Mouse (Mus musculus): ENCODE data around the gene Plk3. TPM values are rescaled to one million over a fixed set of nuclear protein-coding genes. Genes with fewer than 3 reads are reported as not detected.

The Plk3 gene
- polyA plus RNA-seq, 1 experiment from 2014 or later = 5.6 TPM

GRCm38 (mm10) chr4:117117931-117118330 is 15.8 kb downstream of the Plk3 start:
- H3K36me3 ChIP-seq (ENCODE audit: control insufficient read depth, insufficient read depth, low read length) = no peaks in the 10 kb centered on the region
- WGBS = 86% methylated on average over 7 of the region's 7 CpGs
- no peaks in the 10 kb centered on the region for H3K9me3 ChIP-seq (ENCODE audit: control insufficient read depth, low read length)
- H3K27me3 ChIP-seq (replicated peaks; ENCODE audit: control insufficient read depth, insufficient read depth, low read length) = no peaks in the 10 kb centered on the region
- ATAC-seq (ENCODE audit: low read depth) (no peak), DNase-seq (ENCODE audit: low spot score) (no peak)
- no peak overlapping the region for H3K9ac ChIP-seq (ENCODE audit: low read depth, low read length)
- peaks cover 5% of the 10 kb centered on the region for H3K4me1 ChIP-seq (ENCODE audit: control insufficient read depth, insufficient read depth, low read length)
- no peak overlapping the region for H3K4me3 ChIP-seq (ENCODE audit: low read depth, low read length)
- H3K4me2 ChIP-seq (ENCODE audit: low read depth, low read length) = no peak overlapping the region
- H3K27ac ChIP-seq (replicated peaks; ENCODE audit: low read depth, low read length) = no peak overlapping the region

- H3K4me1 ChIP-seq (ENCODE audit: control insufficient read depth, insufficient read depth, low read length) = peaks cover 5% of the 10 kb centered on the region
- DNase-seq (ENCODE audit: low spot score) (no peak), ATAC-seq (ENCODE audit: low read depth) (no peak)
- no peaks in the 10 kb centered on the region for H3K9me3 ChIP-seq (ENCODE audit: control insufficient read depth, low read length)
- H3K36me3 ChIP-seq (ENCODE audit: control insufficient read depth, insufficient read depth, low read length) = peaks cover 12% of the 10 kb centered on the region
- WGBS = 72% methylated on average over 5 of the region's 5 CpGs
- H3K4me2 ChIP-seq (ENCODE audit: low read depth, low read length) = no peak overlapping the region
- H3K27ac ChIP-seq (replicated peaks; ENCODE audit: low read depth, low read length) = no peak overlapping the region
- no peak overlapping the region for H3K4me3 ChIP-seq (ENCODE audit: low read depth, low read length)
- no peak overlapping the region for H3K9ac ChIP-seq (ENCODE audit: low read depth, low read length)
- no peaks in the 10 kb centered on the region for H3K27me3 ChIP-seq (replicated peaks; ENCODE audit: control insufficient read depth, insufficient read depth, low read length)
These were observed 18.2 kb downstream of the Plk3 start for GRCm38 (mm10) chr4:117115592-117115991.

GRCm38 (mm10) chr4:117113237-117113636 is 20.5 kb downstream of the Plk3 start:
- H3K4me3 ChIP-seq (ENCODE audit: low read depth, low read length) = no peak overlapping the region
- H3K9me3 ChIP-seq (ENCODE audit: control insufficient read depth, low read length) = no peaks in the 10 kb centered on the region
- no peak for DNase-seq (ENCODE audit: low spot score)
- WGBS = 93% methylated on average over 1 of the region's 1 CpGs
- H3K4me2 ChIP-seq (ENCODE audit: low read depth, low read length) = no peak overlapping the region
- H3K27me3 ChIP-seq (replicated peaks; ENCODE audit: control insufficient read depth, insufficient read depth, low read length) = no peaks in the 10 kb centered on the region
- H3K9ac ChIP-seq (ENCODE audit: low read depth, low read length) = no peak overlapping the region
- H3K27ac ChIP-seq (replicated peaks; ENCODE audit: low read depth, low read length) = no peak overlapping the region
- H3K4me1 ChIP-seq (ENCODE audit: control insufficient read depth, insufficient read depth, low read length) = no peaks in the 10 kb centered on the region
- no peak for ATAC-seq (ENCODE audit: low read depth)
- peaks cover 33% of the 10 kb centered on the region for H3K36me3 ChIP-seq (ENCODE audit: control insufficient read depth, insufficient read depth, low read length)

- DNase-seq (ENCODE audit: low spot score) (no peak), ATAC-seq (ENCODE audit: low read depth) (no peak)
- Histone ChIP-seq H3K4me1 (ENCODE audit: control insufficient read depth, insufficient read depth, low read length) (no peaks in the 10 kb centered on the region), H3K9ac (ENCODE audit: low read depth, low read length) (no peak overlapping the region), H3K9me3 (ENCODE audit: control insufficient read depth, low read length) (no peaks in the 10 kb centered on the region), H3K4me2 (ENCODE audit: low read depth, low read length) (no peak overlapping the region), H3K27me3 (replicated peaks; ENCODE audit: control insufficient read depth, insufficient read depth, low read length) (no peaks in the 10 kb centered on the region), H3K27ac (replicated peaks; ENCODE audit: low read depth, low read length) (no peak overlapping the region), H3K4me3 (ENCODE audit: low read depth, low read length) (no peak overlapping the region), H3K36me3 (ENCODE audit: control insufficient read depth, insufficient read depth, low read length) (peaks cover 42% of the 10 kb centered on the region)
- 93% methylated on average over 11 of the region's 11 CpGs for WGBS
These were observed 22.8 kb downstream of the Plk3 start for GRCm38 (mm10) chr4:117110985-117111384.

GRCm38 (mm10) chr4:117110249-117110648 is 23.5 kb downstream of the Plk3 start:
- H3K9me3 ChIP-seq (ENCODE audit: control insufficient read depth, low read length) = no peaks in the 10 kb centered on the region
- no peak overlapping the region for H3K27ac ChIP-seq (replicated peaks; ENCODE audit: low read depth, low read length)
- DNase-seq (ENCODE audit: low spot score) (no peak), ATAC-seq (ENCODE audit: low read depth) (no peak)
- H3K4me2 ChIP-seq (ENCODE audit: low read depth, low read length) = no peak overlapping the region
- peaks cover 42% of the 10 kb centered on the region for H3K36me3 ChIP-seq (ENCODE audit: control insufficient read depth, insufficient read depth, low read length)
- H3K9ac ChIP-seq (ENCODE audit: low read depth, low read length) = no peak overlapping the region
- WGBS = 92% methylated on average over 13 of the region's 13 CpGs
- no peak overlapping the region for H3K4me3 ChIP-seq (ENCODE audit: low read depth, low read length)
- H3K4me1 ChIP-seq (ENCODE audit: control insufficient read depth, insufficient read depth, low read length) = peaks cover 3% of the 10 kb centered on the region; the same call in 1 of the 2 replicates
- H3K27me3 ChIP-seq (replicated peaks; ENCODE audit: control insufficient read depth, insufficient read depth, low read length) = no peaks in the 10 kb centered on the region

- 97% methylated on average over 25 of the region's 25 CpGs for WGBS
- no peak overlapping the region for H3K9ac ChIP-seq (ENCODE audit: low read depth, low read length)
- H3K4me1 ChIP-seq (ENCODE audit: control insufficient read depth, insufficient read depth, low read length) = peaks cover 7% of the 10 kb centered on the region; the same call in 1 of the 2 replicates
- no peaks in the 10 kb centered on the region for H3K27me3 ChIP-seq (replicated peaks; ENCODE audit: control insufficient read depth, insufficient read depth, low read length)
- H3K4me3 ChIP-seq (ENCODE audit: low read depth, low read length) = no peak overlapping the region
- H3K27ac ChIP-seq (replicated peaks; ENCODE audit: low read depth, low read length) = no peak overlapping the region
- H3K9me3 ChIP-seq (ENCODE audit: control insufficient read depth, low read length) = no peaks in the 10 kb centered on the region
- ATAC-seq (ENCODE audit: low read depth) (no peak), DNase-seq (ENCODE audit: low spot score) (no peak)
- H3K36me3 ChIP-seq (ENCODE audit: control insufficient read depth, insufficient read depth, low read length) = peaks cover 42% of the 10 kb centered on the region
- H3K4me2 ChIP-seq (ENCODE audit: low read depth, low read length) = no peak overlapping the region
These were observed 24.4 kb downstream of the Plk3 start for GRCm38 (mm10) chr4:117109330-117109729.

- Histone ChIP-seq H3K4me1 (ENCODE audit: control insufficient read depth, insufficient read depth, low read length) (peaks cover 7% of the 10 kb centered on the region; the same call in 1 of the 2 replicates), H3K4me2 (ENCODE audit: low read depth, low read length) (no peak overlapping the region), H3K9me3 (ENCODE audit: control insufficient read depth, low read length) (no peaks in the 10 kb centered on the region), H3K27ac (replicated peaks; ENCODE audit: low read depth, low read length) (no peak overlapping the region), H3K36me3 (ENCODE audit: control insufficient read depth, insufficient read depth, low read length) (peaks cover 42% of the 10 kb centered on the region), H3K27me3 (replicated peaks; ENCODE audit: control insufficient read depth, insufficient read depth, low read length) (no peaks in the 10 kb centered on the region), H3K4me3 (ENCODE audit: low read depth, low read length) (no peak overlapping the region), H3K9ac (ENCODE audit: low read depth, low read length) (no peak overlapping the region)
- ATAC-seq (ENCODE audit: low read depth) (no peak), DNase-seq (ENCODE audit: low spot score) (no peak)
- WGBS = 91% methylated on average over 6 of the region's 6 CpGs
These were observed 25.3 kb downstream of the Plk3 start for GRCm38 (mm10) chr4:117108524-117108849.

- no peak for ATAC-seq (ENCODE audit: low read depth)
- H3K4me3 ChIP-seq (ENCODE audit: low read depth, low read length) = no peak overlapping the region
- H3K9me3 ChIP-seq (ENCODE audit: control insufficient read depth, low read length) = no peaks in the 10 kb centered on the region
- no peak for DNase-seq (ENCODE audit: low spot score)
- H3K27ac ChIP-seq (replicated peaks; ENCODE audit: low read depth, low read length) = no peak overlapping the region
- H3K9ac ChIP-seq (ENCODE audit: low read depth, low read length) = no peak overlapping the region
- peaks cover 7% of the 10 kb centered on the region; the same call in 1 of the 2 replicates for H3K4me1 ChIP-seq (ENCODE audit: control insufficient read depth, insufficient read depth, low read length)
- no peaks in the 10 kb centered on the region for H3K27me3 ChIP-seq (replicated peaks; ENCODE audit: control insufficient read depth, insufficient read depth, low read length)
- H3K36me3 ChIP-seq (ENCODE audit: control insufficient read depth, insufficient read depth, low read length) = peaks cover 42% of the 10 kb centered on the region
- no peak overlapping the region for H3K4me2 ChIP-seq (ENCODE audit: low read depth, low read length)
- WGBS = 88% methylated on average over 15 of the region's 18 CpGs
These were observed 25.8 kb downstream of the Plk3 start for GRCm38 (mm10) chr4:117107813-117108523.

- Histone ChIP-seq H3K9ac (ENCODE audit: low read depth, low read length) (peak overlapping the region; percentile 8; the same call in 1 of the 2 replicates), H3K4me2 (ENCODE audit: low read depth, low read length) (no peak overlapping the region), H3K9me3 (ENCODE audit: control insufficient read depth, low read length) (no peaks in the 10 kb centered on the region), H3K4me1 (ENCODE audit: control insufficient read depth, insufficient read depth, low read length) (peaks cover 7% of the 10 kb centered on the region), H3K27me3 (replicated peaks; ENCODE audit: control insufficient read depth, insufficient read depth, low read length) (no peaks in the 10 kb centered on the region), H3K27ac (replicated peaks; ENCODE audit: low read depth, low read length) (no peak overlapping the region), H3K4me3 (ENCODE audit: low read depth, low read length) (no peak overlapping the region), H3K36me3 (ENCODE audit: control insufficient read depth, insufficient read depth, low read length) (peaks cover 26% of the 10 kb centered on the region)
- 35% methylated on average over 10 of the region's 10 CpGs for WGBS
- ATAC-seq (ENCODE audit: low read depth) (peak; percentile 38; the same call in 1 of the 2 replicates), DNase-seq (ENCODE audit: low spot score) (peak; percentile 62)
These were observed 28.6 kb downstream of the Plk3 start for GRCm38 (mm10) chr4:117105127-117105526.

Data from embryonic facial prominence, embryonic 14.5 days (tissue).